Mouse (Mus musculus) forebrain, embryonic 10.5 days (tissue): ENCODE results near the gene Atxn7l2. TPM values are rescaled to one million over a fixed set of nuclear protein-coding genes. Genes with fewer than 3 reads are reported as not detected.
"Not testable (repeated sequence)": the region's sequence is repeated elsewhere in the genome, so short reads cannot be mapped to it uniquely, and the experiment has no call there.

Source experiments
- DNase-seq: peaks from one replicate; pipeline ENCODE4 v3.0.0-alpha.2; 2017; ENCODE audit warnings: low spot score; ENCODE audit errors: extremely low spot score
- H3K27ac ChIP-seq: fragments of 300-500 bp; sonication (generic); 2 replicates; pipeline ENCODE4 v1.5.1; 2016; ENCODE audit warnings: mild to moderate bottlenecking
- H3K27me3 ChIP-seq: fragments of 300-500 bp; sonication (generic); 2 replicates; pipeline ENCODE4 v1.6.1; 2016; ENCODE audit warnings: mild to moderate bottlenecking; ENCODE audit not compliant: poor library complexity, severe bottlenecking
- H3K36me3 ChIP-seq: fragments of 300-500 bp; sonication (generic); replicated peaks from 2 replicates; pipeline ENCODE4 v1.6.1; 2016; ENCODE audit warnings: mild to moderate bottlenecking, moderate library complexity
- H3K4me1 ChIP-seq: fragments of 300-500 bp; sonication (generic); 2 replicates; pipeline ENCODE4 v1.6.1; 2016
- H3K4me3 ChIP-seq: fragments of 300-500 bp; sonication (generic); 2 replicates; pipeline ENCODE4 v1.5.1; 2016; ENCODE audit warnings: mild to moderate bottlenecking, moderate library complexity
- H3K9me3 ChIP-seq: fragments of 300-500 bp; sonication (generic); 2 replicates; pipeline ENCODE4 v1.6.1; 2016; ENCODE audit warnings: mild to moderate bottlenecking, moderate library complexity
- WGBS: fragments of 180-500 bp; shearing (Covaris S2); methylation state at CpG from one replicate; pipeline ENCODE4 v1.1.7; 2016; 5-methylcytosine and 5-hydroxymethylcytosine counted together
- polyA plus RNA-seq: library from polyadenylated mRNA; unstranded; fragments of >200 nt; fragmentation: Nextera tagmentation; extraction: Ambion mirVana; gene quantifications from 2 replicates; pipeline ENCODE4 v1.2.1, GENCODE M21; 2016

The Atxn7l2 gene
- 20.2 and 20.3 TPM in 2 replicates for polyA plus RNA-seq

DNA sequence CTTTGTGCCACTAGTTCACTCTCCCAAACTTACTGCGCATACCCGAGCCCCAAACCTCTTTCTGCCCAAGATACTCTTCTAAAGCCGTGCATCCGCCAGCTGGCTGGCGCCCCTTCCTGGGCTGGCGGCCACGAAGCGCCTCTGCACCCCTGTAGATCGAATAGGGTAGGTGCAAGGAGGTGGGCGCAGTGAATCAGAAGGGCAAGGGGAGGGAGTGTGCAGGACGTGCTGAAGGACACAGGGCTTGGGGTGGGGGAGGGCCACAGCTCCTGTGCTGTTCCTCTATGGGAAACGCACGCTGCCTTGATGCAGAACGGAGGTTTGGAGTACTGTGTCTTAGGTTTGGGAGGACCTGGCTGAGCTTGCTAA is at the start of gene Atxn7l2:
Gene Atxn7l2 (minus strand): TSS at position 164 of the 369 bp plus-strand sequence.
- H3K27me3 ChIP-seq: 0 out of 2 replicates have a peak, but pooled peaks cover 5% of the 10 kb centered on the region
- no peaks in the 10 kb centered on the region for H3K9me3 ChIP-seq
- WGBS: under 1% methylated on average over 14 of the region's 14 CpGs
- H3K27ac ChIP-seq: peak within 1 kb of the TSS; percentile 99
- no peak for DNase-seq
- peaks cover 28% of the 10 kb centered on the region for H3K36me3 ChIP-seq
- H3K4me3 ChIP-seq: peak within 1 kb of the TSS; percentile 64
- H3K4me1 ChIP-seq: peaks cover 31% of the 10 kb centered on the region

DNA sequence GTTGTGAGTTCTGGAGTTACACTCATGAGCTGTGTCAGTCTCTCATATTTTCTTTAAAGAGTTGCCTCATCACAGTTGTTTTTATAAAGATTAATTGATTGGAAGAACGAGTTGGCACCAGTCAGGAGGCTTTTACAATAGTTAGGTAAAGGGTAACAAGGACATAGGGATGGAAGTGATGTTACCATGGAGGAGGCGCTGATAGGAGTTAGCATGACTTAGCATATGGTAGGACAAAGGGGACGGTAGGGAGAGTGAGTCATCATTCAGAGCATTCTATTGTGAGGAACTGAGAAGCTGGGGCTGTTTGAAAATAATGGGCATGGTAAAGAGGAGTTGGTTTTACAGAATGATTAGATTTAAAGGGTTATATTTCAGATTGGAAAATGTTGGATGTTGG is 48.6 kb upstream of the Atxn7l2 start:
- Histone ChIP-seq H3K27ac (no peak overlapping the region), H3K4me1 (peaks cover 29% of the 10 kb centered on the region), H3K27me3 (no peaks in the 10 kb centered on the region), H3K9me3 (no peaks in the 10 kb centered on the region), H3K36me3 (peaks cover 30% of the 10 kb centered on the region), H3K4me3 (no peak overlapping the region)
- WGBS: 77% methylated on average over 3 of the region's 3 CpGs
- no peak for DNase-seq

DNA sequence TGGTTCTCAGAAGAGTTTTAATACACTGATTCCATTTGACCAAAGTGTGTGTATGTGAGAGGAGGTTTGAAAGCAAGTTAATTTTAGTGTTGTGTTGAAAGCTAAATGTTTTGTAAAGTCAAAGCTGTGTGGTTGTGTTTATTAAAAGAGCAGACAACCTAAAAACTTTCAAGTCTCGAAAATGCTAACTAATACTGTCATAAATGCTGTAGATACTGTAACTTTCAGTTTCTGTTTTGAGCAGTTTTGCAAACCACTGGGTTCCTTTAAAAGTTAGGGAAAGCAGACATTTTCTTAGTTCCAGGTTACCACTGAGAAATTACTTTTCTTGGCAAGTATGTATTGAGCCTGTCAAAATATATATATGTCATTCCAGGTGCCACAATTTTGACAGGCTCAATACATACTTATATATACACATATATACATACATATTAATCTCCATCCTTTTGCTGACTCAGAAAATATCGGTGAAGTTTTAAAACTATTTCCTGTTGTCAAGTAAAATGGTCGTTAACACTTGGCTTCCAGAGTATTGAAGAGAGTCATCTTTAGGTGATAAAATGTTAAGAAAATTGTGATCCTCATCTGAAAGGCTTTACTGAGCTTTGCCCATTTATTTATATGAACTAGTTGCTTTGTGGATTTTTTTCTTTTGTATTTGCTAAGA is 47.2 kb upstream of the Atxn7l2 start:
- peaks cover 22% of the 10 kb centered on the region for H3K36me3 ChIP-seq
- H3K4me3 ChIP-seq: peak overlapping the region; percentile 83
- H3K9me3 ChIP-seq: no peaks in the 10 kb centered on the region
- H3K27ac ChIP-seq: no peak overlapping the region
- H3K27me3 ChIP-seq: no peaks in the 10 kb centered on the region
- no peak for DNase-seq
- WGBS: 84% methylated on average over 3 of the region's 3 CpGs
- peaks cover 29% of the 10 kb centered on the region for H3K4me1 ChIP-seq

DNA sequence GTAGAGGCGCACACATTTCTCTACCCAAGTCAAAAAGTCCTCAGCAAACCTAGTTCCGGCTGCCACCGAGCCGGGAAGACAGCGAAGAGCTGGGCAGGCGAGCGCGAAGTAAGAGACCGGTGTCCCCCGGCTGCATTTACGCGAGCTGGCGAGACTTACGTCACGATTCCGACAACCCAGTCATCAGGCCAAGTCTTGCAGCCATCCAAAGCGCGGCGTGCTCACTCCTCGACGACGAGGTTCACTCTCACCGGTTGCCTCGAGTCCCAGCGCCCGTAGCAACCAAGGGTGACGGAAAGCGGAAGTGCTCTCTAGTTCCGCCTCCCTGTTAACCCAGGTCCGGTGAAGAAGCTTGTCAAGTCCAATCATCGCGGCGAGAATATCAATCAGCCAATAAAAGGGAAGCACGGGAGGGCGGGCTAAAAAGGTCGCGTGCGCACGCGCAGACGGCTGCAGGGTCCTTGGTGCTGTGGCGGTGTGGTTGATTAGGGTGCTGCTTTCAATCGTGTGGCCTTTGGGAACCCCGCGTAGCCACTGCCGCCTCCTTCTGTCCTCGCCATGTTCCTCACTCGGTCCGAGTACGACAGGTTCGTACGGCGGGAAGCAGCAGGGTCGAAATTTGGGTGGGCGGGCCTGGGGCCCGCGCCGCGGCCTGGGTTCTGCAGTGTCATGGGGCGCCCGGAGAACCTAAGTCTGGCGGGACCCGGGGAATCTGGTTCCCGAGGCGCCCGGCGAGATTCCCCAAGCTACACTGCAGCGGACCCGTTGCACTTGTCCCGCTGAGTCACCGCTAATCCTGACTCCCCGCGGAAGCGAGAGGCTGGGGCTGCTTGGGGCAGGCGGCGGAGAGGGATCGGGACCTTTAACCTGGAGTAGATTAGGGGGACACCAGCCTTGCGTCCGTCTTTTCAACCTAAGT is 46.2 kb upstream of the Atxn7l2 start, which contains the start of gene Psma5:
Gene Psma5 (plus strand): TSS at position 208 of the 919 bp plus-strand sequence.
- Histone ChIP-seq H3K9me3 (no peaks in the 10 kb centered on the region), H3K27me3 (no peaks in the 10 kb centered on the region), H3K36me3 (peaks cover 13% of the 10 kb centered on the region), H3K4me3 (peak within 1 kb of the TSS; percentile 83), H3K4me1 (peaks cover 29% of the 10 kb centered on the region), H3K27ac (peak within 1 kb of the TSS; percentile 82)
- peak; percentile 97 for DNase-seq
- WGBS: under 1% methylated on average over 79 of the region's 79 CpGs

DNA sequence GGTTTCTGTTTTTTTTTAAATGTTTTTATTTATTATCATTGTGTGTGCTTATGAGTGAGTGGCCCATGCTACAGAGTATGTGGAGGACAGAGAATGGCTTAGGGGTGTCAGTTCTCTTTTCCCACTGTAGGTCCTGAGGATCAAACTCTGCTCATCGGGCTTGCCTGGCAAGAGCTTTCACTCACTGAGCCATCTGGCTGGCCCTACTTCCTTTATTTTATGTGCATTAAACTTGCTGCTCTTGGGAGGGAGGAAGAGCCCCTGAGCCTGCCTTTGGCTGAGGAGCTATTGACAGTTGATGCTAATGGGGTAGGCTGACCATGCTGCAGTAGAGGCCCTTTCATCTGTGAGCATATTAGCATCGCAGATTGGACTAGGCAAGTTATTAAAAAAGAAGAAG is 36.1 kb upstream of the Atxn7l2 start:
- no peaks in the 10 kb centered on the region for H3K9me3 ChIP-seq
- no peaks in the 10 kb centered on the region for H3K36me3 ChIP-seq
- no peak overlapping the region for H3K4me3 ChIP-seq
- H3K27me3 ChIP-seq: no peaks in the 10 kb centered on the region
- no peak for DNase-seq
- no peak overlapping the region for H3K27ac ChIP-seq
- 85% methylated on average over 2 of the region's 2 CpGs for WGBS
- no peaks in the 10 kb centered on the region for H3K4me1 ChIP-seq

DNA sequence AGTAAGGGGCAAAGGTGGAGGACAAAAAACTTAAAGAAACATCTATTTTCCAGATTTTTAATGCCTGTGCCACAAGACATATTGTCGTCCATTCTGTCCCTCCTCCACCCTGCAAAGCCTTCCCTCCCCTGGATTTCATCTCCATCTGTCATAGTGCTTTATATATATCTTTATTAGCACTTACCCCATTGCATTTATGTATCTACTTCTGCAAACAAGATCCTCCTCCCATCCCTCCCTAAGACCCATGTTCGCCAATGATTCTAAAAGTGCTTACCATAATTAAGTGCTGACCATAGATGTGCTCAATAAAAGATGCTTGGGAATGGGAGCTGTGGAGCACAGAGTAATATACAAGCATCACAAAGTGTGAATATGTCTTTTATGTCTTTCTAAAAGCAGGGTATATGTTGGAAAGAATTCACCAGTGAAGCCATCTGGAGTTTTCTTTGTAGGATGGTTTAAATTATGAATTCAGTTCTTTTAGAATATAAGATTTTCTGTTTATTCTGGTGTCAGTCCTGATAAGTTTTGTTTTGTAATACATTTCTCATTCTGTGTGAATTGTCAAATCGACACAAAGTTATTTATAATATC is 30.6 kb upstream of the Atxn7l2 start:
- H3K27ac ChIP-seq: no peak overlapping the region
- H3K27me3 ChIP-seq: no peaks in the 10 kb centered on the region
- 87% methylated on average over 3 of the region's 3 CpGs for WGBS
- H3K4me3 ChIP-seq: no peak overlapping the region
- H3K9me3 ChIP-seq: no peaks in the 10 kb centered on the region
- H3K4me1 ChIP-seq: no peaks in the 10 kb centered on the region
- no peaks in the 10 kb centered on the region for H3K36me3 ChIP-seq
- DNase-seq: no peak

DNA sequence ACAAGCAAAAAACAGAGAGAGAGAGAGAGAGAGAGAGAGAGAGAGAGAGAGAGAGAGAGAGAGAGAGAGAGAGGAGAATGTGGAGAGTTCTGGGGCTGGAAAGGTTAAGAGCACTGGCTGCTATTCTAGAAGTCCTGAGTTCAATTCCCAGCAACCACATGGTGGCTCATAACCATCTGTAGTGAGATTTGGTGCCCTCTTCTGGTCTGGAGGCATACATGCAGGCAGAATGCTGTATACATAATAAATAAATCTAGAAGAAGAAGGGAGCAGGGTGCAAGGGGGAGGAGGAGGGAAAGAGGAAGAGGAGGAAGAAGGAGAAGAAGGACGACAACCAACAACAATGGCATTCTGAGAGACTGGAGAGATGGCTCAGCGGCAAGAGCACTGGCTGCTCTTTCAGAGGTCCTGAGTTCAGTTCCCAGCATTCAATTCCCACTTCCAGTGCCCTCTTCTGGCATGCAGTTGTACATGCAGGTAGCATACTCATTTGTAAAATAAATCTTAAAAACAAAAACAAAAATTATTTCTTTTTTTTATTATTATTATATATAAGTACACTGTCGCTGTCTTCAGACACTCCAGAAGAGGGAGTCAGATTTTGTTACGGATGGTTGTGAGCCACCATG is 26.9 kb upstream of the Atxn7l2 start:
- H3K36me3 ChIP-seq, H3K9me3 ChIP-seq, H3K27me3 ChIP-seq, H3K4me3 ChIP-seq, H3K4me1 ChIP-seq, H3K27ac ChIP-seq, DNase-seq: not testable (repeated sequence)
- 89% methylated on average over 4 of the region's 4 CpGs for WGBS

DNA sequence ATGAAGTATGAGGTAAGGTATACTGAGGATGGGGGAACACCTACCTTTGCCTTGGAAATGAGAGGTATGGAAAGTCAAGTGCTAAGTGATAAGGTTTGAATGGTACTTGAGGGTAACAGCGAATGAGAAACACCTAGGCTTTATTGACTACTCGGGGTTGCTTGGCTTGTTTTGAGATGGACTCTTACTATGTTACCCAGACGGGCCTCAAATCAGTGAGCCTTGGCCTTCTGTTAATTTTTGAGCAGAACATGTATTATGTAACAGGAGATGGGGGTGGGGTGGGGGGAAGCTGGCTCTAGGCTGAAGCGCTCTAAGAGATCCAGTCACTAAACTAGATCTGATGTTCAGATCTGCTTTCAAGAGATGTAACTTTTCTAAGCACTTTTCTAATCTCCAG is 20.9 kb upstream of the Atxn7l2 start:
- no peak for DNase-seq
- H3K4me1 ChIP-seq: peaks cover 8% of the 10 kb centered on the region
- no peak overlapping the region for H3K27ac ChIP-seq
- H3K4me3 ChIP-seq: no peak overlapping the region
- peaks cover 20% of the 10 kb centered on the region for H3K27me3 ChIP-seq
- no peaks in the 10 kb centered on the region for H3K36me3 ChIP-seq
- 87% methylated on average over 4 of the region's 4 CpGs for WGBS
- H3K9me3 ChIP-seq: no peaks in the 10 kb centered on the region

DNA sequence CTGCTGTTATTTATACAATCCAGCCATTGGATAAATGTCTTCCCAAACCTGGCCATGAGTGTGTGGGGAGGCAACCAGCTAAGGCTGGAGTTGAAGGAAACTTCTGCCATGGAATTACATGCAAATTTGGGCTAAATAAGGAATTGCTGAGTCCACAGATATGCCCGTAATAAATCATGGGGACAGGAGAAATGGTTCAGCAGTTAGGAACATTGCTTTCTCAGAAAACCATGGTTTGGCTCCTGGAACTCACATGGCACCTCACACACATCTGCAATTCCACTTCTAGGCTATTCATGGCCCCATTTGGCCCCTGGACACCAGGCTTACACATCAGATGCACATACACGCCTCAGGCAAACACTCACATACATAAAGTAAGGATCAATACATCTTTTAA is 16.8 kb upstream of the Atxn7l2 start:
- Histone ChIP-seq H3K27me3 (peaks cover 61% of the 10 kb centered on the region), H3K4me3 (peak overlapping the region; percentile 56), H3K4me1 (peaks cover 20% of the 10 kb centered on the region), H3K27ac (no peak overlapping the region), H3K36me3 (no peaks in the 10 kb centered on the region), H3K9me3 (no peaks in the 10 kb centered on the region)
- no peak for DNase-seq
- WGBS: 78% methylated on average over 2 of the region's 2 CpGs

DNA sequence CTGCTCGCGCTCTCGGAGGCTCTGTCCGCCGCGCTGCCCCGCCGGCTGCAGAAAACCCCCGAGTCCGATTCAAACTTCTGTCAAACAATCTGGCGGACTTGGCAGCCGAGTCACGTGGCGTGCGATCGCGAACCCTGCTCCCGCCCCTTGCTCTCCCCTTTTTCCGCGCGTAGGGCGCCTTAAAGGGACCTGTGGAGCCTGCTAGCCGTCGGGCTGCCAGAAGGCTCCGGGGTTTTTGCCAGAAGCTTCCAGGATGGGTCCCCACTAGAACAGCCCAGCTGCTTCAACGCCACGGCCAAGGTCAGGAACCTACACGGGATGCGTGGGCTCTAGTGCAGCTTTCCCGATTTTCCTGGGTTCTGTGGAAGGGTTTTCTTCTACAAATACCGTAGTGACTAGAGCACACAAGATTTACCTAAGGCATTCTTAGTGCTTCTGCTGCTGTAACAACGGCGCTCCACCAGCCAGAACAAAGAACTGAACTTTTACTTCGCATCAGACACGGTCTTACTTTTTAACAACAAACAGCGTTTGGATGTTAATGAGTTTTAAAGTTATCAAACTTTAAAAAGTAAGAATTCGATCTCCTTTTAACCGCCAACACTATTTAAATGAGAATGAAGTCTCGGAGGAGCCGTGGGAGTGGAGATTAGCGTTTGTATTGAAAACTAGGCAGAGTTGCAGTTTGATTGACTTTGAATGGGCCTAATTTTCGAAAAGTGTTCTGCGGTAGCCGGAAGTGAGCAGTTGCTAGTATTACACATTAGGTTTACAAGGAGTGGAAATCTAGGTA is 16.0 kb upstream of the Atxn7l2 start, which contains the start of gene Sypl2:
Gene Sypl2 (minus strand): TSS at position 91 of the 793 bp plus-strand sequence.
- Histone ChIP-seq H3K36me3 (no peaks in the 10 kb centered on the region), H3K4me1 (peaks cover 20% of the 10 kb centered on the region), H3K27me3 (peaks cover 61% of the 10 kb centered on the region), H3K4me3 (peak within 1 kb of the TSS; percentile 56), H3K27ac (peak within 1 kb of the TSS; percentile 79), H3K9me3 (no peaks in the 10 kb centered on the region)
- DNase-seq: peak; percentile 70
- WGBS: 3% methylated on average over 44 of the region's 44 CpGs

DNA sequence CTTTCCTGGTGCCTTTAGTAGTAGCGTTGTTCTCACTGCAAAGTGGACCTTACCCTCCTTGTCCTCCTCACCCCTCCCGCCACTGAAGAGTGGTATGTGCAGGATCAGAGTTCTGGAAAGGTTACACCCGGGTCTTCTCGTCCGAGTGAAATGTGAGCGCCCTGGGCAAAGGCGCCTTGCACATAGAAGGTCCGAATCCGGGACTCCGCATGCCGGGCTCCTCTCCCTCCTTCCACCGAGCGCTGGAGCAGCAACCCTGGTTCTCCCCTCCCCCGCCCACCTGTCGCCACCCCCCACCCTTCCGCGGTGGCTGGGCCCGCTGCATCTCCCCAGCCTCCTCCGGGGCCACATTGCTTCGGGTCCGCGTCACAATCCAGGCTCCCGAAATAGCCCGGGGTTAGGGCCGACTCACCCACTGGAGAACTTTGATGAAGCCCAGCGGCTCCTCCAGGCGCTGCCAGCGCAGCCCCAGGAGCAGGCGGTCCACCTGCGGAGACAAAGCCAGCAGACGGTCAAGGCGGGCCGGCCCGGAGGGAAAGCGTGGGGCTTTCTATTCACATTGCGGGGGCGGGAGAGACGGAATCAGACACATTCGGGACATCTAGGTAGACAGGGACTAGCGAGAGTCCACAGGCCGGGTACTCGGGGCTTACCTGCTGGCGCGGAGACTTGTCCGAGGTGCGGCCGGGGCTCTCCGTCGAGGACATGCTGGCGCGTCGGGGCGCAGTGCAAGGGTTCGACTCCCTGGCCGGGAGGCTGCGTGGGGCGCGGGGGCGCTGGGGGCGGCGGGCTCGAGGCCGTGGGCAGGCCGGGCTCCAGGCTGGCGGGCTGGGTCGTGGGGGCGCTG is 15.2 kb upstream of the Atxn7l2 start:
- Histone ChIP-seq H3K4me3 (peak overlapping the region; percentile 56), H3K36me3 (no peaks in the 10 kb centered on the region), H3K4me1 (peaks cover 20% of the 10 kb centered on the region), H3K27me3 (peaks cover 68% of the 10 kb centered on the region), H3K9me3 (no peaks in the 10 kb centered on the region), H3K27ac (peak overlapping the region; percentile 79)
- DNase-seq: peak; percentile 51
- WGBS: 2% methylated on average over 67 of the region's 67 CpGs
